Mouse (Mus musculus) pancreas, adult 10 weeks (tissue): Measurements from ENCODE around the gene Slc18a3. TPM values are rescaled to one million over a fixed set of nuclear protein-coding genes. Genes with fewer than 3 reads are reported as not detected.

Experiments
- polyA plus RNA-seq: library from polyadenylated mRNA; stranded (reverse); fragments of 350-450 nt; fragmentation: Illumina TruSeq; extraction: RNeasy Lipid Tissue Mini Kit (QIAGEN cat#74804); gene quantifications from one replicate; pipeline ENCODE4 v1.2.3, GENCODE M21; 2015; ENCODE audit warnings: low read depth, low replicate concordance; ENCODE audit not compliant: insufficient read depth

Gene Slc18a3
- not detected for polyA plus RNA-seq

GRCm38 (mm10) chr14:32464601-32465505, at the start of gene Slc18a3:
TSS of gene Slc18a3 (minus strand) at chr14:32464850.

GRCm38 (mm10) chr14:32513336-32514032, 48.8 kb upstream of the Slc18a3 start, which contains the start of gene Ercc6:
TSS of gene Ercc6 (plus strand) at chr14:32513521.

GRCm38 (mm10) chr14:32465889-32466288, 1.2 kb upstream of the Slc18a3 start, which contains the start of gene Chat:
TSS of gene Chat (minus strand) at chr14:32465989.

Other genes with a start within 250 kb of the Slc18a3 start
- gene Ogdhl, start 142.8 kb downstream of the Slc18a3 start, polyA plus RNA-seq, result 2.8 TPM
- not detected for gene 1700024G13Rik, start 76.5 kb downstream of the Slc18a3 start, polyA plus RNA-seq
- not detected for gene Chat, start 1.1 kb upstream of the Slc18a3 start, polyA plus RNA-seq
- 4.5 TPM for gene Ercc6, start 48.7 kb upstream of the Slc18a3 start, polyA plus RNA-seq
- not detected for gene Prrxl1, start 134.6 kb upstream of the Slc18a3 start, polyA plus RNA-seq
- gene 3425401B19Rik, start 220.4 kb upstream of the Slc18a3 start, polyA plus RNA-seq, result 0.33 TPM